Mouse (Mus musculus) CD4-positive, CD25-positive, alpha-beta regulatory T cell (primary cell): ENCODE results near the gene Mapk13. TPM values are rescaled to one million over a fixed set of nuclear protein-coding genes. Genes with fewer than 3 reads are reported as not detected.

Experiments
- polyA plus RNA-seq: library from polyadenylated mRNA; unstranded; fragments of 100-300 nt; shearing (Covaris generic); gene quantifications from one replicate; pipeline ENCODE4 v1.2.1, GENCODE M21; 2017

The Mapk13 gene
- polyA plus RNA-seq: not detected

GRCm38 (mm10) chr17:28769121-28769874 lies at the start of gene Mapk13:
Gene Mapk13, plus strand, starts transcription at chr17:28769297.

DNA sequence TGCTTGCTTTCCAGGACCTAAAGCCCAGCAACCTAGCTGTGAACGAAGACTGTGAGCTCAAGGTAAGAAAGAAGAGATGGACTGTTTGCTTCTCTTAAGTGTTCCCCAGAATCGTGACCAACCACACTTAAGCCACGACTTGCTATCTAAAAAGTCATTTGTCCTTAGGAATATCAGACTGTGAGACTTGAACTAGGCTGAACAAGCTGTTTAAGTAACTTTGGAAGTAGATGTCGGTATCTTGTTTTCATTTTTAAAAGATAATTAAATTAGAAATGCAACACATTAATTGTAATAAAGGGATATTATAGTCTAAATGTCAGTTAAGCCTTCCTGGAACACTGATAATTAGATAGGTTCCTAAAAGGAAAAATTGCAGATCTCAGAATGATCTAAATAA lies 43.3 kb upstream of the Mapk13 start, which contains the start of gene AC170998.1:
TSS of gene AC170998.1 (plus strand) at position 301 of the 400 bp plus-strand sequence.

DNA sequence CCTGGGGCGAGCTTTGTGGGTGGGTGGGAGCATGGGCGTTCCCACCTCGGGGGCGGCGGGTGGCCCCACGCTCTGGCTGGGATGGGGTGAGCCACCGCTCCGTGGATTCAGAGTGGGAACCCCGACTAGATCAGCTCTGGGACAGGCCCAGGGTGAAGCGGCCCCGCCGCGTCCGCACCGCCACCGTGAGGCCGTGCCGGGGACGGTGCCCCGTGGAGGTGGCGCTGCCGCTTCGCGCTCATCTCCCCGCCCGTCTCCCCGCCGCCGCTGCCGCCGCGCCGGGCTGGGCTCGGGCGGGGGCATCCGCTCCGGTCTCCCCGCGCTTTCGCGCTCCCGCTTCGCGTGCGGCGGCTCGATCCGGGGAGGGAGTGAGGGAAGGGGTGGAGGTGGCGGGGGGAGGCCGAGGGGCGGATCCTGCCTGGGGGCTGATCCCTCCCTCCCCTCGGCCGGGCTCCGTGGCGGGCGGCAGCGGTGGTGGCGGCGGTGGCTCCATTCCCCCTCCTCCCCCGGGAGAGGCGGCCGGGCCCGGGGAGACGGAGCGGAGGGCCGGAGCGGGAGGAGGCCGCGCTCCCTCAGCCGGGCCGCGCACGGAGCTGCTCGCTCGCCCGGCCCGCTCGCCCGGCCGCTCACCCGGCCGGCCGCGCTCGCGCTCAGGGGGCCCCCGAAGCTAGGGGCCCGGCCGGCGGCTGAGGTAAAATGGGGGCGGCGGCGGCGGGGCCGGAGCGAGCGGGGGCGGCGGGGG lies 31.7 kb downstream of the Mapk13 start, which contains the start of gene Brpf3:
TSS of gene Brpf3 (plus strand) at position 420 of the 742 bp plus-strand sequence.

Other genes starting within 250 kb of the Mapk13 start
- gene Armc12, start 238.5 kb upstream of the Mapk13 start, polyA plus RNA-seq: not detected
- gene Clpsl2, start 219.9 kb upstream of the Mapk13 start, polyA plus RNA-seq: not detected
- gene Clps, start 208.5 kb upstream of the Mapk13 start, polyA plus RNA-seq: 0.35 TPM
- gene Lhfpl5, start 193.7 kb upstream of the Mapk13 start, polyA plus RNA-seq: 0.91 TPM
- 225 TPM for gene Srpk1, start 146.6 kb upstream of the Mapk13 start, polyA plus RNA-seq
- 0.38 TPM for gene Slc26a8, start 79.1 kb upstream of the Mapk13 start, polyA plus RNA-seq
- 103 TPM for gene Mapk14, start 78.0 kb upstream of the Mapk13 start, polyA plus RNA-seq
- gene AC170998.1, start 43.2 kb upstream of the Mapk13 start, polyA plus RNA-seq: 5.7 TPM
- gene Brpf3, start 31.8 kb downstream of the Mapk13 start, polyA plus RNA-seq: 12.3 TPM
- not detected for gene Pnpla1, start 89.1 kb downstream of the Mapk13 start, polyA plus RNA-seq
- gene 4930539E08Rik, start 146.0 kb downstream of the Mapk13 start, polyA plus RNA-seq: 2.6 TPM
- not detected for gene Pxt1, start 174.5 kb downstream of the Mapk13 start, polyA plus RNA-seq
- gene Kctd20, start 182.7 kb downstream of the Mapk13 start, polyA plus RNA-seq: 76.3 TPM
- gene Stk38, start 238.7 kb downstream of the Mapk13 start, polyA plus RNA-seq: 351 TPM